Mouse (Mus musculus): ENCODE measurements around the gene Irx3. TPM values are rescaled to one million over a fixed set of nuclear protein-coding genes. Genes with fewer than 3 reads are reported as not detected.

Gene Irx3
- total and polyA plus RNA-seq, 2 experiments from 2014 or later, result 10.6 to 27.2 TPM

- Histone ChIP-seq H3K9me3 (ENCODE audit: low read length) (no peaks in the 10 kb centered on the region), H3K9ac (replicated peaks; ENCODE audit: low read length, poor library complexity, severe bottlenecking) (no peak overlapping the region), H3K27ac (ENCODE audit: low read depth, low read length) (no peak overlapping the region), H3K4me3 (ENCODE audit: low read depth, low read length) (peak overlapping the region; percentile 26; the same call in 1 of the 2 replicates), H3K4me1 (ENCODE audit: insufficient read depth, low read length) (0 out of 2 replicates have a peak, but pooled peaks cover 6% of the 10 kb centered on the region), H3K36me3 (ENCODE audit: insufficient read depth, low read length) (no peaks in the 10 kb centered on the region), H3K27me3 (ENCODE audit: insufficient read depth, low read length) (peaks cover 18% of the 10 kb centered on the region; the same call in 1 of the 2 replicates), H3K4me2 (ENCODE audit: low read depth, low read length, poor library complexity, severe bottlenecking) (peak overlapping the region; percentile 46)
- WGBS, result 6% methylated on average over 36 of the region's 36 CpGs
- no peak for TF ChIP-seq CTCF (IDR thresholded peaks at IDR 0.05)
- ATAC-seq (ENCODE audit: low FRiP score), result no peak
- DNase-seq (ENCODE audit: low spot score), result no peak
Observed at GRCm38 (mm10) chr8:91804403-91805253, 2.8 kb upstream of the Irx3 start.

GRCm38 (mm10) chr8:91803515-91804402 lies 1.9 kb upstream of the Irx3 start:
- DNase-seq (ENCODE audit: low spot score) (no peak), ATAC-seq (ENCODE audit: low FRiP score) (no peak)
- peak overlapping the region; percentile 28 for H3K4me2 ChIP-seq (ENCODE audit: low read depth, low read length, poor library complexity, severe bottlenecking)
- WGBS, result 24% methylated on average over 28 of the region's 28 CpGs
- 0 out of 2 replicates have a peak overlapping the region, but pooled peaks have one; percentile 0 for H3K4me3 ChIP-seq (ENCODE audit: low read depth, low read length)
- H3K4me1 ChIP-seq (ENCODE audit: insufficient read depth, low read length), result 0 out of 2 replicates have a peak, but pooled peaks cover 6% of the 10 kb centered on the region
- peak overlapping the region; percentile 32; the same call in 1 of the 2 replicates for H3K27ac ChIP-seq (ENCODE audit: low read depth, low read length)
- H3K27me3 ChIP-seq (ENCODE audit: insufficient read depth, low read length), result peaks cover 18% of the 10 kb centered on the region; the same call in 1 of the 2 replicates
- no peak for TF ChIP-seq CTCF (IDR thresholded peaks at IDR 0.05)
- H3K9ac ChIP-seq (replicated peaks; ENCODE audit: low read length, poor library complexity, severe bottlenecking), result no peak overlapping the region
- no peaks in the 10 kb centered on the region for H3K36me3 ChIP-seq (ENCODE audit: insufficient read depth, low read length)
- no peaks in the 10 kb centered on the region for H3K9me3 ChIP-seq (ENCODE audit: low read length)

- Histone ChIP-seq H3K27me3 (ENCODE audit: insufficient read depth, low read length) (peaks cover 18% of the 10 kb centered on the region; the same call in 1 of the 2 replicates), H3K4me2 (ENCODE audit: low read depth, low read length, poor library complexity, severe bottlenecking) (peak overlapping the region; percentile 74), H3K27ac (ENCODE audit: low read depth, low read length) (0 out of 2 replicates have a peak overlapping the region, but pooled peaks have one; percentile 12), H3K9ac (replicated peaks; ENCODE audit: low read length, poor library complexity, severe bottlenecking) (no peak overlapping the region), H3K36me3 (ENCODE audit: insufficient read depth, low read length) (no peaks in the 10 kb centered on the region), H3K4me3 (ENCODE audit: low read depth, low read length) (peak overlapping the region; percentile 55), H3K4me1 (ENCODE audit: insufficient read depth, low read length) (0 out of 2 replicates have a peak, but pooled peaks cover 10% of the 10 kb centered on the region), H3K9me3 (ENCODE audit: low read length) (no peaks in the 10 kb centered on the region)
- WGBS, result 13% methylated on average over 29 of the region's 29 CpGs
- no peak for TF ChIP-seq CTCF (IDR thresholded peaks at IDR 0.05)
- ATAC-seq (ENCODE audit: low FRiP score) (no peak), DNase-seq (ENCODE audit: low spot score) (no peak)
Observed at GRCm38 (mm10) chr8:91802401-91803322, 795 bp upstream of the Irx3 start.

GRCm38 (mm10) chr8:91801241-91801811 lies 541 bp downstream of the Irx3 start:
- H3K4me2 ChIP-seq (ENCODE audit: low read depth, low read length, poor library complexity, severe bottlenecking), result peak overlapping the region; percentile 74
- DNase-seq (ENCODE audit: low spot score), result peak; percentile 80
- H3K27ac ChIP-seq (ENCODE audit: low read depth, low read length), result peak overlapping the region; percentile 68
- H3K27me3 ChIP-seq (ENCODE audit: insufficient read depth, low read length), result peaks cover 24% of the 10 kb centered on the region
- TF ChIP-seq CTCF (IDR thresholded peaks at IDR 0.05), result no peak
- no peaks in the 10 kb centered on the region for H3K36me3 ChIP-seq (ENCODE audit: insufficient read depth, low read length)
- H3K9ac ChIP-seq (replicated peaks; ENCODE audit: low read length, poor library complexity, severe bottlenecking), result peak overlapping the region; percentile 65
- H3K9me3 ChIP-seq (ENCODE audit: low read length), result no peaks in the 10 kb centered on the region
- H3K4me3 ChIP-seq (ENCODE audit: low read depth, low read length), result peak overlapping the region; percentile 55
- WGBS, result under 1% methylated on average over 50 of the region's 57 CpGs
- 0 out of 2 replicates have a peak, but pooled peaks cover 7% of the 10 kb centered on the region for H3K4me1 ChIP-seq (ENCODE audit: insufficient read depth, low read length)
- ATAC-seq (ENCODE audit: low FRiP score), result peak; percentile 85
